Mouse (Mus musculus): ENCODE measurements at regions not wholly inside any gene's neighbourhood (a gene's known extent, or its start where the extent isn't known, plus 50 kb on each side); places are given as distances from the start of the nearest gene placed in this dataset.

GRCm38 (mm10) chr8:128065964-128066680 is 292.3 kb upstream of the Nrp1 start:
- no peaks in the 10 kb centered on the region for H3K27me3 ChIP-seq (ENCODE audit: control insufficient read depth, insufficient read depth, insufficient read length)
- H3K4me3 ChIP-seq: no peak overlapping the region
- H3K36me3 ChIP-seq (ENCODE audit: control insufficient read depth, insufficient read depth): no peaks in the 10 kb centered on the region
- no peak overlapping the region for H3ac ChIP-seq (ENCODE audit: control insufficient read depth, insufficient read length)
- H3K79me2 ChIP-seq (ENCODE audit: control insufficient read depth, insufficient read depth): no peaks in the 10 kb centered on the region
- no peak overlapping the region for H3K4me2 ChIP-seq (ENCODE audit: low read depth)
- TF ChIP-seq POLR2A (IDR thresholded peaks at IDR 0.05; ENCODE audit: insufficient read length, low read depth) (no peak), USF1 (IDR thresholded peaks at IDR 0.05; ENCODE audit: low read depth) (no peak), CEBPB (IDR thresholded peaks at IDR 0.05; ENCODE audit: insufficient read depth, poor library complexity, severe bottlenecking) (no peak), TCF3 (IDR thresholded peaks at IDR 0.05; ENCODE audit: insufficient read length, low read depth) (no peak), E2F4 (IDR thresholded peaks at IDR 0.05; ENCODE audit: insufficient read depth) (no peak), MAX (IDR thresholded peaks at IDR 0.05; ENCODE audit: low read depth) (no peak), MYOG (IDR thresholded peaks at IDR 0.05; ENCODE audit: control insufficient read depth in 1 of 3, insufficient read depth in 1 of 3, insufficient read length in 2 of 3, low read depth in 2 of 3) (no peak), REST (IDR thresholded peaks at IDR 0.05; ENCODE audit: insufficient read depth, insufficient read length) (no peak), POLR2AphosphoS2 (IDR thresholded peaks at IDR 0.05; ENCODE audit: insufficient read length, low read depth) (no peak), SRF (IDR thresholded peaks at IDR 0.05; ENCODE audit: control insufficient read depth, insufficient read length, low read depth) (no peak), MYOD1 (IDR thresholded peaks at IDR 0.05; ENCODE audit: control insufficient read depth in 1 of 3, insufficient read length in 2 of 3, low read depth in 2 of 3) (no peak), TCF12 (IDR thresholded peaks at IDR 0.05; ENCODE audit: insufficient read depth, poor library complexity, severe bottlenecking) (no peak)

- no peaks in the 10 kb centered on the region for H3K79me2 ChIP-seq (ENCODE audit: control insufficient read depth, insufficient read depth)
- H3K4me2 ChIP-seq (ENCODE audit: low read depth): peak overlapping the region; percentile 35
- TF ChIP-seq SRF (IDR thresholded peaks at IDR 0.05; ENCODE audit: control insufficient read depth, insufficient read length, low read depth) (no peak), MYOG (IDR thresholded peaks at IDR 0.05; ENCODE audit: control insufficient read depth in 1 of 3, insufficient read depth in 1 of 3, insufficient read length in 2 of 3, low read depth in 2 of 3) (no peak)
- no peaks in the 10 kb centered on the region for H3K27me3 ChIP-seq (ENCODE audit: control insufficient read depth, insufficient read depth, insufficient read length)
- H3ac ChIP-seq (ENCODE audit: control insufficient read depth, insufficient read length): no peak overlapping the region
- H3K36me3 ChIP-seq (ENCODE audit: control insufficient read depth, insufficient read depth): no peaks in the 10 kb centered on the region
- no peak overlapping the region for H3K4me3 ChIP-seq
These were observed 288.7 kb upstream of the Nrp1 start for GRCm38 (mm10) chr8:128069749-128070148.

GRCm38 (mm10) chr8:128075566-128075965 is 282.8 kb upstream of the Nrp1 start:
- H3K79me2 ChIP-seq (ENCODE audit: control insufficient read depth, insufficient read depth): no peaks in the 10 kb centered on the region
- no peak overlapping the region for H3K4me3 ChIP-seq
- TF ChIP-seq MYOD1 (IDR thresholded peaks at IDR 0.05; ENCODE audit: control insufficient read depth in 1 of 3, insufficient read length in 2 of 3, low read depth in 2 of 3) (no peak), USF1 (IDR thresholded peaks at IDR 0.05; ENCODE audit: low read depth) (no peak), TCF12 (IDR thresholded peaks at IDR 0.05; ENCODE audit: insufficient read depth, poor library complexity, severe bottlenecking) (no peak), E2F4 (IDR thresholded peaks at IDR 0.05; ENCODE audit: insufficient read depth) (no peak), REST (IDR thresholded peaks at IDR 0.05; ENCODE audit: insufficient read depth, insufficient read length) (no peak), SRF (IDR thresholded peaks at IDR 0.05; ENCODE audit: control insufficient read depth, insufficient read length, low read depth) (no peak), POLR2A (IDR thresholded peaks at IDR 0.05; ENCODE audit: insufficient read length, low read depth) (no peak)
- H3K27me3 ChIP-seq (ENCODE audit: control insufficient read depth, insufficient read depth, insufficient read length): no peaks in the 10 kb centered on the region
- no peak overlapping the region for H3K4me2 ChIP-seq (ENCODE audit: low read depth)
- no peaks in the 10 kb centered on the region for H3K36me3 ChIP-seq (ENCODE audit: control insufficient read depth, insufficient read depth)
- no peak overlapping the region for H3ac ChIP-seq (ENCODE audit: control insufficient read depth, insufficient read length)

GRCm38 (mm10) chr8:128076226-128076625 is 282.2 kb upstream of the Nrp1 start:
- TF ChIP-seq MYOD1 (IDR thresholded peaks at IDR 0.05; ENCODE audit: control insufficient read depth in 1 of 3, insufficient read length in 2 of 3, low read depth in 2 of 3): no peak
- no peak for TF ChIP-seq POLR2A (IDR thresholded peaks at IDR 0.05; ENCODE audit: insufficient read length, low read depth)
- TF ChIP-seq REST (IDR thresholded peaks at IDR 0.05; ENCODE audit: insufficient read depth, insufficient read length): no peak
- no peak for TF ChIP-seq TCF3 (IDR thresholded peaks at IDR 0.05; ENCODE audit: insufficient read length, low read depth)
- TF ChIP-seq E2F4 (IDR thresholded peaks at IDR 0.05; ENCODE audit: insufficient read depth): no peak
- TF ChIP-seq CEBPB (IDR thresholded peaks at IDR 0.05; ENCODE audit: insufficient read depth, poor library complexity, severe bottlenecking): no peak
- no peak for TF ChIP-seq POLR2AphosphoS2 (IDR thresholded peaks at IDR 0.05; ENCODE audit: insufficient read length, low read depth)
- TF ChIP-seq MYOG (IDR thresholded peaks at IDR 0.05; ENCODE audit: control insufficient read depth in 1 of 3, insufficient read depth in 1 of 3, insufficient read length in 2 of 3, low read depth in 2 of 3): no peak
- no peak for TF ChIP-seq SRF (IDR thresholded peaks at IDR 0.05; ENCODE audit: control insufficient read depth, insufficient read length, low read depth)
- Histone ChIP-seq H3K4me2 (ENCODE audit: low read depth) (no peak overlapping the region), H3ac (ENCODE audit: control insufficient read depth, insufficient read length) (no peak overlapping the region), H3K27me3 (ENCODE audit: control insufficient read depth, insufficient read depth, insufficient read length) (no peaks in the 10 kb centered on the region), H3K4me3 (no peak overlapping the region), H3K36me3 (ENCODE audit: control insufficient read depth, insufficient read depth) (no peaks in the 10 kb centered on the region), H3K79me2 (ENCODE audit: control insufficient read depth, insufficient read depth) (no peaks in the 10 kb centered on the region)

GRCm38 (mm10) chr8:128078740-128079139 is 279.7 kb upstream of the Nrp1 start:
- TF ChIP-seq USF1 (IDR thresholded peaks at IDR 0.05; ENCODE audit: low read depth) (no peak), MYOD1 (IDR thresholded peaks at IDR 0.05; ENCODE audit: control insufficient read depth in 1 of 3, insufficient read length in 2 of 3, low read depth in 2 of 3) (no peak), SRF (IDR thresholded peaks at IDR 0.05; ENCODE audit: control insufficient read depth, insufficient read length, low read depth) (no peak), POLR2AphosphoS2 (IDR thresholded peaks at IDR 0.05; ENCODE audit: insufficient read length, low read depth) (no peak), POLR2A (IDR thresholded peaks at IDR 0.05; ENCODE audit: insufficient read length, low read depth) (no peak), MAX (IDR thresholded peaks at IDR 0.05; ENCODE audit: low read depth) (no peak), MYOG (IDR thresholded peaks at IDR 0.05; ENCODE audit: control insufficient read depth in 1 of 3, insufficient read depth in 1 of 3, insufficient read length in 2 of 3, low read depth in 2 of 3) (no peak), E2F4 (IDR thresholded peaks at IDR 0.05; ENCODE audit: insufficient read depth) (no peak), CEBPB (IDR thresholded peaks at IDR 0.05; ENCODE audit: insufficient read depth, poor library complexity, severe bottlenecking) (no peak), TCF3 (IDR thresholded peaks at IDR 0.05; ENCODE audit: insufficient read length, low read depth) (no peak), TCF12 (IDR thresholded peaks at IDR 0.05; ENCODE audit: insufficient read depth, poor library complexity, severe bottlenecking) (no peak)
- H3K4me2 ChIP-seq (ENCODE audit: low read depth): no peak overlapping the region
- no peaks in the 10 kb centered on the region for H3K36me3 ChIP-seq (ENCODE audit: control insufficient read depth, insufficient read depth)
- H3K27me3 ChIP-seq (ENCODE audit: control insufficient read depth, insufficient read depth, insufficient read length): no peaks in the 10 kb centered on the region
- no peak overlapping the region for H3K4me3 ChIP-seq
- H3ac ChIP-seq (ENCODE audit: control insufficient read depth, insufficient read length): no peak overlapping the region
- H3K79me2 ChIP-seq (ENCODE audit: control insufficient read depth, insufficient read depth): no peaks in the 10 kb centered on the region

Data from myocyte (in vitro differentiated cells).